Mouse (Mus musculus): ENCODE measurements around the gene Plvap. TPM values are rescaled to one million over a fixed set of nuclear protein-coding genes. Genes with fewer than 3 reads are reported as not detected.

Plvap gene
- total RNA-seq, 2 experiments from 2014 or later = 139 to 206 TPM

DNA sequence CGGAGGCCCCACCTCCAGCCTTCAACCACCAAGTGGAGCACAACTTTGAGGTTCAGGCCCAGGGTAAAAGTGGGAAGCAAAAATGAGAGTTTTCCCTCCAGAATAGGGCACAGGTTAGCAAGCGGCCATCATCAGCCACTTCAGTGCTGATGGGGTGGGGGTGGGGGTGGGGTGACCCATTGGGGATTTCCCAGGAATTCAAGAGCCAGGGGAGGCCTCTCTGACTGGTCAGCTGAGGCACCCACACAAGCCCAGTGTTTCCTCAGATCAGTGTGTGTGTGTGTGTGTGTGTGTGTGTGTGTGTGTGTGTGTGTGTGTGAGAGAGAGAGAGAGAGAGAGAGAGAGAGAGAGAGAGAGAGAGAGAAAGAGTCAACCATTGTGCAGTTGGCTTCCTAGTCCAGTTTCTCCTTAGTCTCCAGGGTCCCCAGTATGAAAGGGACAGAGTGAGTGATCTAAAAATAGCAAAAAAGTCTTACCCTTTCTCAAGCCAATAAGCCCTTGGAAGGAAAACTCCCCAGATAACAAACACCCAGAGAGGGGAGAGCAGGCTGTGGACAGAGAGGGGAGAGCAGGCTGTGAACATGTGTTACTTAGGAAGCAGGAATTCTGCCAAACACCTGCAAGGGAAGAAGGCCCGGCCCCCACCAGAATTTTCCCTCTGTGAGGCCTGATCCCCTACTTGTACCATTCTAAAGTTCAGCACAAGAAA is 15.8 kb upstream of the Plvap start:
- no peak for DNase-seq (ENCODE audit: low spot score in 2 of 2)

DNA sequence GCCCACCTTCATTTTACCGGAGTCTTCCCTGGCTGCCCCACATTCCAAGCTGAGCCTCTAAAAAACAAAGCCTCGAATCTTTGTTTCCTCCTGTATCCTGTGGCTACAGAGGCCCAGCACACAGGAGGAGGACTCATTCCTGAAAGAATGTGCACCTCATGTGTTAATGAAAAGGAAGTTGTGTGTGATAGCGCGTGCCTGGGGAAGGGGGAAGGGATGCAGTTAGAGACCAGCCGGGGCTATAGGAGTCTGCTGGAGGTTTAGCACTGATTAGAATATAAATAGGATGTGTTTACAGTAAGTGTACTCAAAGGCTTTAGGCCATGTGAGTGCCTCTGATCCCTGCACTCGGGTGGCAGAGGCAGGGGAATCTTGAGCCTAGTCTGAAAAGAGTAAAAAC is 14.7 kb upstream of the Plvap start:
- no peak for DNase-seq (ENCODE audit: low spot score in 2 of 2)

DNA sequence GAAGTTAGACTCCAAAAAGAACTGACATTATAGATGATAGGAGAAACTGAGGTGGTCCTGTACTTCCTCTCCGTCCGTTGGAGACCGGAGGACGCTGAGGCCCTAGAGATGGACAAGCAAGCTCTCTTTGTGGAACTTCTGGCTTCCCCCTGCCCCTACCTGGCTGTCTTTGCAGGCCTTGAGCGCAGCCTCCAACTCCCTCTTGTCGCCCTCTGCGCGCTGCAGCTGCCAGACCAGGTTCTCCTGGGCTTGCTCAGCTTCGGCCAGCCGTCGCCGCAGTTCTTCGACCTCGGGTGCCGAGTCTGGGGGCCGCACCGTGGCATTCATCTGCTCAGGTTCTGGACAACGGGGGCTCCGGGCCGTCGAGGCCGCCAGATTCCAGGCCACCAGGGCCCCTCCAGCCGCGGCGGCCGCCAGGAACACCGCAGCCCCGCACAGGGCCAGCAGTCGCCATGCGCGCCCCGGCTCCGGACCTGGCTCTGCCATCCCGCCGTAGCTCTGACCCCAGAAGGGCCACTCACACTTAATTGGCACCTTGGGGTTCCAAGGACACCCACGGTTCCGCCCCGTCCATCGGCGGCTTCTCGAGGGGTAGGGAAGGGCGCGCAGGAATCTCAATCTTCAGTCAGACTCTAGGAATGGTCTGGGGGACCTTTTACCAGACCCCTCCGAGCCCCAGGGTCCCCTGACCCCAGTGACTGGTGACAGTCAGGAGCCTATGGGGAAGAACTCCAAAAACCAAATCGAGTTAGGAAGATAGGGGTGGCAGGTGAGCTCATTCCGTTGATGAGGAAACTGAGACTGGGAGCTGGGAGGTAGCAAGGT is 13.9 kb upstream of the Plvap start, which contains the start of gene Ccdc194:
TSS of gene Ccdc194 (minus strand) at position 486 of the 825 bp plus-strand sequence.
- DNase-seq (ENCODE audit: low spot score in 2 of 2) = no peak

DNA sequence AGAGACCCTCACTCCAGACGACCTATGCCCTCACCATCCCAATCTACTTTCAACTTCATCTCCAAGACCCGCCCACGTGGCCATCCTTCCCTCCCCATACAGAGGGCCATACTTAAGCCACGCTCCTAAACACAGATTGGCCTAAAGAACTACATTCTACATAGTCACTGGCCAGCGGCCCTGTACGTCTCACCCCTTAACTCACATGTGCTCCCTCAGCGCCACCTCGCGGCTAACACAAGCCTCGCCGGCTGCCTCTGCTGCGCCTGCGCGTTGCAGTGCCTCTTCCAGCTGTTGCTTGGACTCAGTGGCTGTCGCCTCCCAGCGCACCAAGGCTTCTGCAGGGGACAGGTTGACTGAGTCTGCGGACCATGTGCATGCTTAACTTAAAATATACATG is 10.1 kb upstream of the Plvap start:
- DNase-seq (ENCODE audit: low spot score in 2 of 2) = peak; percentile 96 to 97

DNA sequence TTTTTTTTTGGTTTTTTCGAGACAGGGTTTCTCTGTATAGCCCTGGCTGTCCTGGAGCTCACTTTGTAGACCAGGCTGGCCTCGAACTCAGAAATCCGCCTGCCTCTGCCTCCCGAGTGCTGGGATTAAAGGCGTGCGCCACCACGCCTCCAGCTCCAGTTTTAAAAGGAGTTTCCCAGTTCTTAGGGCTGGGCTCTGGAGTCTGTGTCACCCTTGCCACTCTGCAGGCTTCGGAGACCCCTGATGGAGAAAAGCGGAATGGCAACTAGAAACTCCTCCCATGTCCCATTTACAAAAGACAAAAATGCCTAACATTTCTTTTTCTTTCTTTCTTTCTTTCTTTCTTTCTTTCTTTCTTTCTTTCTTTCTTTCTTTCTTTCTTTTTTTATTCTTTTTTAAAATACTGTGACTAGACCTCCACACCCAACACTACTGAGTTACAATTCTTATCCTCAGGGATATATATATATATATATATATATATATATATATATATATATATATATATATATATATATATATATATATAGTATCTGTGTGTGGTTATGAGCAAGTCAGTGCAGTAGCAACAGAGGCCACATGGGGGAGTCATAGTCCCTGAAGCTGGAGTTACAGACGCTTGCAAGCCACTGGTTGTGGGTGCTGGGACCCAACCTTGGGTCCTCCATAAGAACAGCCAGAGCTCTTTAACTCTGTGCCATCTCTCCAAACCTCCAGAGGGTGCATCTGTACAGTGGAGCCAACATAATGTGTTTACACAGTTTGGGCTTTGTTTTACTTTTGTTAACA is 7.7 kb upstream of the Plvap start:
- peak; percentile 63 to 67 for DNase-seq (ENCODE audit: low spot score in 2 of 2)

DNA sequence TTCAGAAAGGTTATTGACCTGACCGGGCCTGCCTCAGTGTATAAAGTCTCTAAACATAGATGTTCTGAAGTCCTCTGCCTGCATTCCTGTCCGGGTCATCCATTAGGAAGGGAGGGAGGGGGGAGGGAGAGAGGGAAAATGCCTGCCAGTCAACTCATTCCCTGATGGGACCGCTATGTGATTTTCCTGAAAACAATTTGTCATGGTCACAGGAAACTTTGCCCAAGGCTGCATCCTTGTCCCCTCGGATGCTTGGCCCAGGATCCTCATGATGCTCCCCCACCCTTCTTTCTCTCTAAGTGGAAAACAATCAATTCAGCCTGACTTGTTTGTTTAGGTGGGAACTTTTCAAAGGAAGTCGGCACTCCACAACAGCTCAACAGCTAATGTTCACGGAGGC is 5.2 kb upstream of the Plvap start:
- DNase-seq (ENCODE audit: low spot score in 2 of 2) = no peak

DNA sequence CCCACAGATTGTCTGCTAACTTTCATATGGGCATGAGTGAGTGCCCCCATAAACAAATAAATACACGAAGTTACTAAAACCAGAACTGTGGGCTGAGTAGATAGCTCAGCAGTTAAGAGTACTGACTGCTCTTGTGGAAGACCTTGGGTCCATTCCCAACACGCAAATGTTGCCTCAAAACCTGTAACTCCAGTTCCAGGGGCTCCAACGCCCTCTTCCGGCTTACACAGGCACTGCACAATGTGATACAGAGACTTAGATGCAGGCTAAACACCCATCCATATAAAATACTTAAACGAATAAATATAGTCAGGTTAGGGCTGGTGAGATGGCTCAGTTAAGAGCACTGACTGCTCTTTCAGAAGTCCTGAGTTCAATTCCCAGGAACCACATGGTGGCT is 3.5 kb upstream of the Plvap start:
- no peak for DNase-seq (ENCODE audit: low spot score in 2 of 2)

DNA sequence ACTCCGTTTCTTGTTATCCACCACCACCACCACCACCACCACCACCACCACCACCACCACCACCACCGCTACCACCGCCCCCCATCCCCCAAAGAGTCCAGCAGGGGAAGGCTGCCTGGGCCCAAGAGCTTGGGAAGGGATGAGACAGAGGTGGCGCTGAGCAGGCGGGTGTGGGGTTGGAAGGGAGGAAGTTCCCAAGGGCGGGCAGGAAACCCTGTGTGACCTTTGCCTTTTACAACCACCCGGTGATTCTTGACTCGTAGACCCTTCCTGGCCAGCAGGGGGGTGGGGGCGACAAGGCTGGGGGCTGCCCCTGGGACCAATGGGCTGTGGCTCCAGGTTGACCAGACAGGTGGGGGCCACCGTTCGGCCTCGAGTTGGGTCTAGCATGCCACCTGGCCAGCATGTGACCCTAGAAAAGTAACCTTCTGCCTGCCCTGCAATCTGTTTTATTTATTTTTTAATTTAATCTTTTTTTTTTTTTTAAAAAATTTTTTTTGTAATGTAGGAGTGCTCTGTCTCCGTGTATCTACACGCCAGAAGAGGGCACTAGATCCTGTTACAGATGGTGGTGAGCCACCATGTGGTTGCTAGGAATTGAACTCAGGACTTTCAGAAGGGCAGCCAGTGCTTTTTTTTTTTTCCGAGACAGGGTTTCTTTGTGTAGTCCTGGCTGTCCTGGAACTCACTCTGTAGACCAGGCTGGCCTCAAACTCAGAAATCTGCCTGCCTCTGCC is 1.6 kb upstream of the Plvap start:
- DNase-seq (ENCODE audit: low spot score in 2 of 2) = no peak

DNA sequence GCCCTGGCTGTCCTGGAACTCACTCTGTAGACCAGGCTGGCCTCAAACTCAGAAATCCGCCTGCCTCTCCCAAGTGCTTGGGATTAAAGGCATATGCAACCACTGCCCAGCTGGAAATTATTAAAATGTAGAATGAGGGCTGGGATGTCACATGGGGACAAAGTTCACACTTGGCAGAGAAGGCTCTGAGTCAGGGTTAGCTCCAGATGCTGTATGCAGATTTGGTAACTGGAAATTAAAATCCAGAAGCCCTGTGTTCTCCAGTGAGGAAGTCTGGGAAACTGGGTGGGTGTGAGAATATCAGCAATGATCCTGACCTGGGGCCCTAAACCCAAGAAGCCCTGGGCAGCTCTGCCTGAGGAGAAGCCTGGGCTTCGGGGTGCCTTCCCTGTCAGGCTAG is 2.2 kb downstream of the Plvap start:
- no peak for DNase-seq (ENCODE audit: low spot score in 2 of 2)

DNA sequence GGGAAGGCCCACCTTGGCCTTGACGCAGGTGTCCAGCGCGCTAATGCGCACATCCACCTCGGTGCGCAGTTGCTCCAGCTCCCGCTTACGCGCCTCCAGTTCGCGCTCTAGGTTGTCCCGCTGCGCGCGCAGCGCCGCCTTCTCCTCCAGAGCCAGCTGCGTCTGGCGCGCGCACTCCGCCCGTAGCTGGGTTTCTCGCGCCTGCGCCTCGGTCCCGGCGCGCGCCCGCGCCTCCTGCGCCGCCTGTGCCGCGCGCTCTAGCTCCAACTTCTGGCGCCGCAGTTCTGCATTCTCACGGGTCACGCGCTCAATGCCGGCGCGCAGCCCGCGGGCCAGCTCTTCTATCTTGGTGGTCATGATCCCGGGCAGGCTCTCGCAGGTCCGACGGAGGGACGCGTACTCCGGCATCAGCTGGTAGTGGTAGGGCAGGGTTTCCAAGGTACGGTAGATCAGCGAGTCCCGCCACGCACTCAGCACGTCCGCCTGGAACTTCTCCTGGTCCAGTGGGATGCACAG is 3.9 kb downstream of the Plvap start:
- DNase-seq (ENCODE audit: low spot score in 2 of 2) = peak; percentile 56 to 66

DNA sequence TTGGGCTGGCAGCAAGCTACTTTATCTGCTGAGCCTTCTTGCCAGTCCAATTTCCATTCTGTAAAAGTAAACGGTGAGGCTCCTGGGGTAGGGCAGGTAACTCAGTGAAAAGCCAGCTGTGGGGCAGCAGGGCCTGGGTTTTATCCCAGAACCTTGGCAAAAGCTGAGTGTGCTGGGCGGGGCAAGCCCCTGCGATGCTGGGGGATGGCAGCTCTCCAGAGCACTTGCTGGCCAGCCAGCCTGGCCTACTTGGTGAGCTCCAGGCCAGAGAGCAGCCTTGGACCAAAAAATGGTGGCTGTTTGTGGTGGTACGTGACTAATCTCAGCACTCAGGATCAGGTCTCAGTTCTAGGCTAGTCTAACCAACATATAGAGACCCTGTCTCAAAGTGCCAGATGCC is 5.6 kb downstream of the Plvap start:
- DNase-seq (ENCODE audit: low spot score in 2 of 2) = no peak

DNA sequence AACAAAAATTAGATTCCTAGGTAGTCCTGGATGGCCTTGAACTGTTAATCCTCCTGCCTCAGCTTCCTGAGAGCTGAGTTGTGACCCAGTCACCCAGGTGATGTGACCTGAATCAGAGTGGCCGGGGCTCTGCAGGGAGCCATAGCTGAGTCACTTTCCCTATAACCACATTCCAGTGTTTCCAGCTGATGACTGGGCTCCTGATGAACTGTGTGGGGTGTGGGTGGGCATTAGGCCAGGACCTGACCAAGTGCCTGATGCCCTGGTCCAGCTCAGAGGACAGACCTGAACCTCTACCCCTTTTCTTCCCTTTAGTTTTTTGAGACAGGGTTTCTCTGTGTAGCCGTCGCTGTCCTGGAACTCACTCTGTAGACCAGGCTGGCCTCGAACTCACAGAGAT is 6.2 kb downstream of the Plvap start:
- DNase-seq (ENCODE audit: low spot score in 2 of 2) = no peak

DNA sequence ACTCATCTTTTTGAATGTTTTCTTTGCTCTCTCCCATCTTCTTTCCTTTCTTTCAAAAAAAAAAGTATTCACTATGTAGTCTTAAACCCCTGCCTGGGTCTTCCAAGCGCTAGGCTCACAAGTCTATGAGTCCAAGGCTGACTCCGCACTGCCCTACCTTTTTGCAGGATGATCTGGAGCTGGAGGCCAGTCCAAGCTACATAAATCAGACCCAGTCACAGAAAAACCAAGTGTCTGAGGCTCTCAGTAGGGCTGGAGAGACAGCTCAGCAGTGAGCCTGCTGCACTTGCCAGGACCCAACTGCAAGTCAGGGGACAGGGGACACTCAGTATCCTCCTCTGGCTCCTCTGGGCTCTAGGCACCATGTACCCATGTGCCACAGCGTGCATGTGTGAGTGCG is 7.2 kb downstream of the Plvap start:
- no peak for DNase-seq (ENCODE audit: low spot score in 2 of 2)

DNA sequence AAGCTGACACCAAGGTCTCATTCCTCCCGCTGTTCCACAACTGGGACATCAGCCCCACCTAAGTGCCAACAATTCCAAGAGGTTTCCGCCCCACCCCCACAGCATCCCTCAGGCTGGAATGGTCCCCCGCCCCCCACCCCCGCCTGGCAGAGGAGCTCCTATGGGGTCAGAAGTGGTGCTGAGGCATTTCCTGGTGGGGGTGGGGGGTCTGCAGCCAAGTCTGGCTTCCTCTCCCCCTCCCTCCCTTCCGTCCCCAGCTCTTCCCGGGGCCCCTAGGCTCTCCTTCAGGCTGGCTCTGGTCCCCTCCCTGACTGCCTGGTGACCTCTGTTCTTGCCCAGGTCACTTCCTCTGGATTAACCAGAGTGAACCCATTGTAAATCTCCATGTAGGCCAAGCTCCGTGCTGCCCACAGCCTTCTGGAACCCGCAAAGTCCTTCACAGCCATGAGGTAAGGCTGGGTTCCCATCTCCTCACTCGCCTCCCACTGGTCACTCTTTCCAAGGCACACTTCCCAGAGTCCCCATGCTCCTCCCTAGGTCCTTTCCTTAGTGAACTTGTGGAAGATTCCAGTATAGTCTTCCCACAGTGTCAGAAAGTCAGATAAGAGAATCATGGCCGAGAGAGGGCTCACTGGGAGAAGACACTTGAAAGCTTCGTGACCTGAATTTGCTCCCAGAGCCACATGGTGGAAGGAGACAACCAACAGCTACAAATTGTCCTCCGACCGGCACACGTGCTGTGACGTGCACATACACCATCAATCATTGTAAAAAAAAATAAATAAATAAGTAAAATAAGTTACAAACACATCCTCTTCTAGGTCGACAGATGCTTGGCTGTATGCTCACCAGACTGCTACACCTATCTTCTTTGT is 12.5 kb downstream of the Plvap start:
- DNase-seq (ENCODE audit: low spot score in 2 of 2) = no peak

DNA sequence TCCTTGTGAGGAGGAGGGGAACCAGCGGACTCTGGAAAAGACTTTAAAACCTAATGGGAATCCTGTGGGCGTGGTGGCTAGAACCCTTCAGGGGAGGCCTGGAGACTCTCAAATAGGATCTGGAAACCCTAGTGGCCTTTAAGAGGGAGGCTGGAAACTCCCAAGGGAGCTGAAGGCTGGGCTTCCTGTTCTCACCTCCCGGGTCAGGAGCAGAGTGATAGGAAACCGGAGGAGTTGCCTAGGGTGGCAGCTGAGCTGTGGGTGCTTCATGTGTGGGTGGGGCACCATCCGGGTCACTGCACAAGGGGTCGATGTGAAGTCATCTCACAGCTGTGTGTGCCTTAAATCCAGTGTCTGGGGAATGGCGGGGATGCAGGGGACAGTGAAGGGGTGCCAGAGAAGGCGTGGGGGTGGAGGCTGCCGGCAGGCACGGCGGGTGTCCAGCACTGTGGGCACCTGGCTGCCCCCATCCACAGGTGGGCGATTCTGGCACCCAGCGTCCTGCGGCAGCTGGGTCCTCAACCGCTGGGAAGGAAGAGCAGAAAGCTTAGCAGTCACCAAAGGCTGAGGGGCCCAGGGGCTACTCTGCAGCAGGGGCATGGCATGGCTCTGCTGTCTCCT is 13.6 kb downstream of the Plvap start:
- no peak for DNase-seq (ENCODE audit: low spot score in 2 of 2)

DNA sequence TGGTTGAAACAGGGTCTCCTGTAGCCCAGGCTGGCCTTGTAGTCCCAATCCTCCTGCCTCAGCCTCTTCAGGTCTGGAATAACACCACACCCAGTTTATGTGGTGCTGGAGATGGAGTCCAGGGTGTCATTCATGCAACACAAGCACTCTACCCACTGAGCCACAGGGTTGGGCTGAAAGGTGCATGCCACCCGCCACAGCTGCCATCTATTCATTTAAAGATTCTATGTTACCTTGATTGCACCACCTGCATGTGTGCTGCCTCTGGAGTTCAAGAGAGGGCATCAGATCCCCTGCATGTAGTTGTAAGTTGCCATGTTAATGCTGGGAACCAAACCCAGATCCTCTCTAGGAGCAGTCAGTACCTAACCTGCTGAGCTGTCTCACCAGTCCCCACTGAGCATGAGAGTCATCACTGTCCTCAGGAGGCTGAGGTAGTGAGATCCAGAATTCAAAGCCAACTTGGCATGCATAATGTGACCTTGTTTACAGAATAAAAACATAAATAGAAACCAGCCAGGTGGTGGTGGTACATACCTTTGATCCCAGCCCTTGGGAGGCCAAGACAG is 14.4 kb downstream of the Plvap start:
- no peak for DNase-seq (ENCODE audit: low spot score in 2 of 2)

DNA sequence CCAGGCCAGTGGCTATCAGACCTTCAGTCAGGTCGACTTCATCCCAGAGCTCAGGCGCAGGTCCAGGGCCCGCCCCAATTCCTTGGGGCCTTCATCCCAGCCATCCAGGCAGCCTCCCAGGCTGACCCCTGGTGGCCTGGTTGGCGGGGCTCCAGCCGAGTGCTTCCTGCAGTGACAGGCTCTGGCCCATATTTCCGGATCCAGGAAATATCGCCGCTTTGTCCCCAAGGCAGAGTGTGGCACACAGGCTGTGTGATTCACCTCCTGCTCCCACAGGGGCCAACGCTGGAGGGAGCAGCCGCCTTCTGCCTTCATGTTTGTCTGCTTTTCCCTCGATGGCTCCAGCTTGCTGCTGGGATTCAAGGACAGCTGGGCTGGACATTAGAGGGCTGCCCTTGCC is 15.1 kb downstream of the Plvap start:
- DNase-seq (ENCODE audit: low spot score in 2 of 2) = peak; percentile 92 to 94

DNA sequence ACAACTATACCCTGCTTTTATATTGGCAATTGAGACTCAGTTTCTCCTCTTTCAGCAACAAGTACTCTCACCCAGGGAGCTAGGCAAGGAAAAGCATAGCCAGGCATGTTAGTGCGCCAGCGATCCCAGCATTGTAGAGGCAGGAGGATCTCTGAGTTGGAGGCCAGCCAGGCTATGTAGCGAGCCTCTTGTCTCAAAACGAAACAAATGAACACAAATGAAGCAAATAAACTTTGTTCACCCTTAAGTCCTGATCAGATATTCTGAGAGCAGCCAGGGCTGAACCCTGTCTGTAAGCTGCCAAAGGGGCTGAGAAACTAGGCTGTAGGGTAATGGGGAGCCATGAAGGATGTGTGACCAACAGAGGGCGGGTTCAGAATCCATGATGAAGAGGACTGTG is 15.7 kb downstream of the Plvap start:
- no peak for DNase-seq (ENCODE audit: low spot score in 2 of 2)

DNA sequence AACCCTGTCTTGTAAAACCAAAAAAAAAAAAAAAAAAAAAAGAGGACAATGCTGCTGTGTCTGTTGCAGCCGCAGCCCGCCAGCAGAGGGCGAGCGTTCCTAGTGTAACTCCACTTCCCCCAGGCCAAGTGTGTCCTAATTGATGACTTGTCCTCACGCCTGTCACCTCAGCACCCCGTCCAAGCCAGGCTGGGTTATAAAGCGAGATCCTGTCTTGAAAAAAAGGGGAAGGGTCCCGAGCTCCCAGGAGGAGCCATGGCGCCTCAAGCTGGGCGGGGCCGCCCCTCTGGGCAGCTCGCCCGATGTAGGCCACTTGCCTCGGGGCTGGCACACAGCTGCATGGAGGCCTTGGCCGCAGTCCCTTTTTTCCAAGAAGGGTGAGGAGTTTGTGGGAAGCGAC is 16.5 kb downstream of the Plvap start:
- peak; percentile 85 to 89 for DNase-seq (ENCODE audit: low spot score in 2 of 2)

Data from adrenal gland, adult 18-20 months (tissue).